Mouse (Mus musculus) C2C12 (cell line): ENCODE measurements at regions not wholly inside any gene's neighbourhood (a gene's known extent, or its start where the extent isn't known, plus 50 kb on each side); places are given as distances from the start of the nearest gene placed in this dataset.

ENCODE experiments used
- H3K27me3 ChIP-seq: one replicate; pipeline ENCODE4 v1.6.1; 2011; ENCODE audit not compliant: control insufficient read depth, insufficient read depth, insufficient read length
- H3K36me3 ChIP-seq: one replicate; pipeline ENCODE4 v1.6.1; 2011; ENCODE audit not compliant: control insufficient read depth, insufficient read depth
- H3K4me3 ChIP-seq: one replicate; pipeline ENCODE4 v1.5.1; 2011; ENCODE audit warnings: mild to moderate bottlenecking, control low read depth; ENCODE audit not compliant: poor library complexity, insufficient read depth, severe bottlenecking
- H3K79me2 ChIP-seq: one replicate; pipeline ENCODE4 v1.6.1; 2011; ENCODE audit not compliant: control insufficient read depth, insufficient read depth
- H3K79me3 ChIP-seq: one replicate; pipeline ENCODE4 v1.6.1; 2011; ENCODE audit warnings: low read depth, control low read depth
- H3ac ChIP-seq: one replicate; pipeline ENCODE3; 2011; ENCODE audit warnings: low read depth; ENCODE audit not compliant: control insufficient read depth, insufficient read length
- CEBPB ChIP-seq: IDR thresholded peaks from one replicate; pipeline ENCODE4 v1.6.1; 2011; ENCODE audit warnings: low read depth, mild to moderate bottlenecking, control low read depth, moderate library complexity
- CTCF ChIP-seq: IDR thresholded peaks from one replicate; pipeline ENCODE4 v1.5.1; 2011; ENCODE audit not compliant: control insufficient read depth, insufficient read depth, insufficient read length
- FOSL1 ChIP-seq: IDR thresholded peaks from one replicate; pipeline ENCODE4 v1.8.0; 2011; ENCODE audit warnings: mild to moderate bottlenecking, low read length; ENCODE audit not compliant: poor library complexity, insufficient read depth, severe bottlenecking
- MAX ChIP-seq: IDR thresholded peaks from one replicate; pipeline ENCODE4 v1.6.1; 2011; ENCODE audit warnings: mild to moderate bottlenecking, control low read depth
- MYOD1 ChIP-seq: IDR thresholded peaks from one replicate; pipeline ENCODE4 v1.6.1; 2011; ENCODE audit warnings: low read depth; ENCODE audit not compliant: control insufficient read depth, insufficient read length
- MYOG ChIP-seq: IDR thresholded peaks from one replicate; pipeline ENCODE4 v1.6.1; 2011; ENCODE audit not compliant: control insufficient read depth, insufficient read length; ENCODE audit errors: extremely low read depth
- USF1 ChIP-seq: IDR thresholded peaks from one replicate; pipeline ENCODE4 v1.6.1; 2011; ENCODE audit warnings: low read depth, mild to moderate bottlenecking, control low read depth, moderate library complexity

DNA sequence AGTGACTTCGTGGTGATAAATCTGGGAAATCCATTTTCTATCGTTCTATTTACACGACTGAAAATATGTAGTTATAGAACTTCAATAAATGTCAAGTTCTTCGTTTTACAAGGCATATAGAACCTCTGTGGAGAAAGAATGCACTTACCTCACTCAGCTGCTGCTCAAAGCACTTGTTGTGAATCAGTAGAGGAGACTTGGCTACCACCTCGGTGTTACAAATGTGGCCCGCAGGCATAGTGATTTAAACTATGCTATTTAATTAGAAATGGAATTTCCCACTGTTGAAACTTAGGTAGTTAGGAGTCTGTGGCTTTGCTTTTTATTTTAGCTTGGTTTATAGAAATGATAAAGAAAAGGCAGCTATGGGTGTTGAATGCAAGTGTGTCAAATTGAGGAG lies 71.8 kb upstream of the Mmadhc start:
- no peaks in the 10 kb centered on the region for H3K79me2 ChIP-seq
- H3K36me3 ChIP-seq, result no peaks in the 10 kb centered on the region
- no peak overlapping the region for H3ac ChIP-seq
- no peaks in the 10 kb centered on the region for H3K79me3 ChIP-seq
- no peaks in the 10 kb centered on the region for H3K27me3 ChIP-seq
- no peak overlapping the region for H3K4me3 ChIP-seq
- no peak for TF ChIP-seq USF1
- TF ChIP-seq MYOG, result no peak
- no peak for TF ChIP-seq MYOD1
- TF ChIP-seq CEBPB, result no peak
- TF ChIP-seq CTCF, result no peak
- no peak for TF ChIP-seq MAX
- TF ChIP-seq FOSL1, result no peak

- H3K79me2 ChIP-seq, result no peaks in the 10 kb centered on the region
- no peaks in the 10 kb centered on the region for H3K79me3 ChIP-seq
- H3ac ChIP-seq, result no peak overlapping the region
- no peak overlapping the region for H3K4me3 ChIP-seq
- no peaks in the 10 kb centered on the region for H3K36me3 ChIP-seq
- TF ChIP-seq MAX, result no peak
- no peak for TF ChIP-seq CEBPB
- TF ChIP-seq CTCF, result no peak
- TF ChIP-seq USF1, result no peak
- TF ChIP-seq MYOD1, result no peak
- no peak for TF ChIP-seq FOSL1
- TF ChIP-seq MYOG, result no peak
- no peaks in the 10 kb centered on the region for H3K27me3 ChIP-seq
These were observed 68.6 kb upstream of the Mmadhc start for GRCm38 (mm10) chr2:50365221-50365620.

- TF ChIP-seq FOSL1, result no peak
- TF ChIP-seq MYOD1, result no peak
- no peak for TF ChIP-seq CTCF
- no peak for TF ChIP-seq MAX
- TF ChIP-seq USF1, result no peak
- TF ChIP-seq CEBPB, result no peak
- no peak for TF ChIP-seq MYOG
- Histone ChIP-seq H3K36me3 (no peaks in the 10 kb centered on the region), H3K79me2 (no peaks in the 10 kb centered on the region), H3ac (no peak overlapping the region), H3K79me3 (no peaks in the 10 kb centered on the region), H3K27me3 (no peaks in the 10 kb centered on the region), H3K4me3 (no peak overlapping the region)
These were observed 59.5 kb upstream of the Mmadhc start for GRCm38 (mm10) chr2:50356089-50356488.

DNA sequence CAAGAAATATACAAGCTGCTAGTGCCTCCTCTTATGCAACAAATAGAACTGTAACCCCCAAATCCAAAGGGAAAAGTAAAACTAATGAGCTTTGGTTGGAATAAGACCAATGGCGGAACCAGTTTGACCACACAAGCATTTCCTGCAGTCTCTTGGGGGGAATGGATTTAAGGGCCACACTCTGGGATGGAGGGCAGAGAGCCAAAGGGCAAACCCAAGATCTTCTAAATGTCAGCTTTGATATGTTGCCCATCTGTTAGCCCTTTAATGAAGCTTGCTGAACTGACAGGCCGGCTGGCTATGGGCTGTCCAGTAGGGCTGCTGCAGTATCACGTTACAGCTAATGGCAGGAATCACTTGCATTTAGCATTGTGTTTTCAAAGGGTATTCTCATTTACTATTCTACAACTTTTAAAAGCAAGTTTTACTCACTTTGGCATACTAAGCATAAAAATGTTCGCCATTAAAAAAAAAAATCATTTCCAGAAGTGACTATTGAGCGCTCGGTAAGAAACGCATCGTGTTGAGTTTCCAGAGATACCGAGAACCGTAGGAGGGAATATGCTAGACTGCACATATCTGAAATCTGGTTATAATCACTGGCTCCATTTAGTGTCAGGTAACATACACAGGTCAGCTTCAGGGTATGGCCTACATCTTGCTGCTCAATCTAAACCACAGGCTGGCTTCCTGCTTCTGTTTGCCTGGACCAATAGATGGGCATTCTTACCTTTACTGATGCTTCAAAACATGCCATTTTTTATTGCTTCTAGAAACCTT lies 51.1 kb upstream of the Mmadhc start:
- H3K4me3 ChIP-seq, result no peak overlapping the region
- no peaks in the 10 kb centered on the region for H3K27me3 ChIP-seq
- H3K79me2 ChIP-seq, result no peaks in the 10 kb centered on the region
- no peaks in the 10 kb centered on the region for H3K36me3 ChIP-seq
- no peak for TF ChIP-seq FOSL1
- TF ChIP-seq CTCF, result no peak
- TF ChIP-seq CEBPB, result peak; percentile 47
- no peak for TF ChIP-seq MAX
- TF ChIP-seq MYOG, result no peak
- TF ChIP-seq MYOD1, result peak; percentile 67
- TF ChIP-seq USF1, result no peak
- H3ac ChIP-seq, result no peak overlapping the region
- H3K79me3 ChIP-seq, result no peaks in the 10 kb centered on the region
